Mouse (Mus musculus): ENCODE data around the gene Cldn2.

DNA sequence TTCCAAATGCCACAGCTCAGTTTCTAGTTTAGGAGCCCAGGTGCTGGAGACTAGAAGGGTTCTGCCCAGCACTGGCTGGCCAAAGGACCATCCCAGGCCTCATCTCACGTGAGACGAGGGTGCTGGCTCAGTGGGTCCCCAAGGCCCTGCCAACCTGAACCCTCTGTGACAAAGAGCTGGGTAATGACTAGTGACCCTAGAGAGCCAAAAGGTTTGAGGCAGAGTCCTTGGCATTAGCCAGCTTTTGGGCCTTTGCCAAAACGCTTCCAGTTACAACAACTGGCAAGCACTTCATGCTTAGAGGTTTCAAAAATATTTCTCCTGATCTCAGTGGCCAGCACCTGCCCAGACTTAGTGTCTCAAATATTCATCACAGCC, 17.6 kb upstream of the Cldn2 start:
- TF ChIP-seq CTCF (IDR thresholded peaks at IDR 0.05; ENCODE audit: borderline replicate concordance, insufficient read depth, low read depth, low read length) (no peak), POLR2A (IDR thresholded peaks at IDR 0.05; ENCODE audit: borderline replicate concordance, insufficient read depth, low read length) (no peak)
